Comparison of ENCODE assay signal across 14 mouse cellular contexts in the genomic region with DNA sequence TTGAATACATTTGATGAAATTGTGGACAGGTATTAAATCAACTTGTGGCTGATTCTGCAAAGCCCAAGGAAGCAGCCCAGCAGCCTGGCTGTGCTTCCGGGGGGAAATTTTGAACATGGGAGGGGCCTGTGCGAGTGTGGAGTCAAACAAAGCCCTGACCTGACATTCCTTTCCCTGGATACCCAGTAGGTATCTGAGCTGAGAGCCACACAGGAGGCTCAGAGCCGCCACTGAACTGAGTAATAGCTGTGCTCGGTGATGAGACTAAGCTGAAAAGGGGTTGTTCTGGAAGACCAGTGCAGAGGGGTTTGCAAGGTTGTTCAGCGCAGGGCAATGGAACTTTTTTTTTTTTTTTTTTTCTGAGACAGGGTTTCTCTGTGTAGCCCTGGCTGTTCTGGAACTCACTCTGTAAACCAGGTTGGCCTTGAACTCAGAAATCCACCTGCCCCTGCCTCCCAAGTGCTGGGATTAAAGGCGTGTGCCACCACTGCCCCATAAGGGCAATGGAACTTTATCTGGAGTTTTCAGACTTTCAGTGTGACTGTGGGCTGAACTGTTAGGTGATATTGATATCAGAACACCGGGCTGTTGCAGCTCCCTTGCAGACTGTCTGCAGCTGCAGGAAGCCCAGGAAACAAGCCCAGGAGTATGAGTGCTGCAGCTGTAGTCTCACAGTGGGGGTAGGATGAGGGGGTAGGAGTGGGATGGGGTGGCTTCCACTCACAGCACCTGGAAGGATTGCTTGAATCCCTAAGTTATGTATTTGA. TPM values are rescaled to one million over a fixed set of nuclear protein-coding genes. Genes with fewer than 3 reads are reported as not detected.
DNase-seq lines count a peak whose midpoint lies in the region; ATAC-seq and TF ChIP-seq lines count a peak whose summit lies in the region.
"Had no signal": no experiment of that assay in that cellular context is flagged by ENCODE, and none has a peak within 500 bp of the region (broad histone marks: within the 10 kb centered on the region; RNA-seq: fewer than 3 reads in every experiment).

No protein-coding gene starts in this region.

- H3K4me3 ChIP-seq in lung, embryonic 14.5 days (ENCODE audit: low read depth, low read length), result no peak overlapping the region
- H3K4me3 ChIP-seq in lung, adult 2 months (replicated peaks; ENCODE audit: extremely low read depth, low read depth, low read length), result no peak overlapping the region
- no peak overlapping the region for H3K4me3 ChIP-seq in liver, postnatal 0 days (ENCODE audit: low read depth, low read length)
- no peak overlapping the region for H3K4me3 ChIP-seq in stomach, embryonic 15.5 days (replicated peaks)
- H3K4me3 ChIP-seq: forebrain, embryonic 15.5 days; heart, embryonic 15.5 days; lung, embryonic 15.5 days had no signal

- no peak overlapping the region for H3K9ac ChIP-seq in lung, embryonic 14.5 days
- H3K9ac ChIP-seq in liver, postnatal 0 days (replicated peaks), result no peak overlapping the region
- H3K9ac ChIP-seq in stomach, embryonic 15.5 days, result no peak overlapping the region
- H3K9ac ChIP-seq: forebrain, embryonic 15.5 days; heart, embryonic 15.5 days; lung, embryonic 15.5 days had no signal

- no peak for TF ChIP-seq POLR2A in lung, adult 2 months (IDR thresholded peaks at IDR 0.05; ENCODE audit: borderline replicate concordance, extremely low read depth, low read depth, low read length)

- no peaks in the 10 kb centered on the region for H3K4me1 ChIP-seq in lung, embryonic 14.5 days (ENCODE audit: insufficient read depth)
- no peaks in the 10 kb centered on the region; the same call in 1 of the 2 replicates for H3K4me1 ChIP-seq in lung, adult 2 months (ENCODE audit: control insufficient read depth, insufficient read depth, low read length)
- peaks cover 2% of the 10 kb centered on the region; the same call in 1 of the 2 replicates for H3K4me1 ChIP-seq in liver, postnatal 0 days (ENCODE audit: insufficient read depth)
- H3K4me1 ChIP-seq in stomach, embryonic 15.5 days, result no peaks in the 10 kb centered on the region
- H3K4me1 ChIP-seq: forebrain, embryonic 15.5 days; heart, embryonic 15.5 days; lung, embryonic 15.5 days had no signal

- H3K36me3 ChIP-seq in lung, embryonic 14.5 days (ENCODE audit: insufficient read depth), result no peaks in the 10 kb centered on the region
- H3K36me3 ChIP-seq in liver, postnatal 0 days (replicated peaks; ENCODE audit: insufficient read depth, low read length), result no peaks in the 10 kb centered on the region
- no peaks in the 10 kb centered on the region for H3K36me3 ChIP-seq in stomach, embryonic 15.5 days
- H3K36me3 ChIP-seq: forebrain, embryonic 15.5 days; heart, embryonic 15.5 days; lung, embryonic 15.5 days had no signal

- peak; percentile 35; the same call in 1 of the 2 replicates for ATAC-seq in lung, embryonic 14.5 days (ENCODE audit: insufficient read depth)
- no peak for ATAC-seq in liver, postnatal 0 days
- peak; percentile 17; the same call in 1 of the 2 replicates for ATAC-seq in stomach, embryonic 15.5 days (ENCODE audit: insufficient read depth, low FRiP score, low read depth)
- ATAC-seq: forebrain, embryonic 15.5 days had no signal

- no peak for TF ChIP-seq EP300 in liver, postnatal 0 days (IDR thresholded peaks at IDR 0.05; ENCODE audit: low read depth)

- no peaks in the 10 kb centered on the region for H3K27me3 ChIP-seq in lung, embryonic 14.5 days (ENCODE audit: insufficient read depth, low read length)
- H3K27me3 ChIP-seq in liver, postnatal 0 days (ENCODE audit: insufficient read depth, low read length), result no peaks in the 10 kb centered on the region
- H3K27me3 ChIP-seq in stomach, embryonic 15.5 days (replicated peaks), result no peaks in the 10 kb centered on the region
- H3K27me3 ChIP-seq: CH12.LX; forebrain, embryonic 15.5 days; heart, embryonic 15.5 days; lung, embryonic 15.5 days had no signal

- TF ChIP-seq CTCF in lung, embryonic 14.5 days (IDR thresholded peaks at IDR 0.05; ENCODE audit: low read depth), result no peak
- no peak for TF ChIP-seq CTCF in lung, adult 2 months (IDR thresholded peaks at IDR 0.05; ENCODE audit: insufficient read depth, low read length)
- TF ChIP-seq CTCF in liver, postnatal 0 days (IDR thresholded peaks at IDR 0.05; ENCODE audit: low read depth), result no peak

- WGBS in lung, embryonic 14.5 days, result 32% methylated on average over 7 of the region's 7 CpGs
- 42% methylated on average over 7 of the region's 7 CpGs for WGBS in lung, adult 2 months
- 42% methylated on average over 7 of the region's 7 CpGs for WGBS in liver, postnatal 0 days (ENCODE audit: insufficient replicate concordance)
- WGBS in stomach, embryonic 15.5 days, result 49% methylated on average over 7 of the region's 7 CpGs

- H3K9me3 ChIP-seq in lung, embryonic 14.5 days (ENCODE audit: low read depth, low read length), result no peaks in the 10 kb centered on the region
- no peaks in the 10 kb centered on the region for H3K9me3 ChIP-seq in liver, postnatal 0 days (ENCODE audit: low read length)
- no peaks in the 10 kb centered on the region for H3K9me3 ChIP-seq in stomach, embryonic 15.5 days
- H3K9me3 ChIP-seq: forebrain, embryonic 15.5 days; heart, embryonic 15.5 days; lung, embryonic 15.5 days had no signal

- no peak overlapping the region for H3K4me2 ChIP-seq in lung, embryonic 14.5 days
- peak overlapping the region; percentile 4; the same call in 1 of the 2 replicates for H3K4me2 ChIP-seq in liver, postnatal 0 days (ENCODE audit: low read depth, low read length)
- H3K4me2 ChIP-seq in stomach, embryonic 15.5 days, result no peak overlapping the region
- H3K4me2 ChIP-seq: forebrain, embryonic 15.5 days; heart, embryonic 15.5 days; lung, embryonic 15.5 days had no signal

- peak; percentile 30 for DNase-seq in lung, embryonic 14.5 days
- DNase-seq in lung, adult 2 months, result no peak
- peak; percentile 37 for DNase-seq in embryo, embryonic 11 days
- no peak for DNase-seq in liver, postnatal 0 days
- DNase-seq in layer of hippocampus, postnatal 14 days (ENCODE audit: low spot score in 2 of 2), result no peak
- DNase-seq in retina, postnatal 1 day, result no peak
- DNase-seq: adrenal gland, postnatal 25 days; gastrocnemius, postnatal 25 days had no signal

- no peak overlapping the region for H3K27ac ChIP-seq in lung, embryonic 14.5 days (ENCODE audit: low read depth)
- peak overlapping the region; percentile 90 for H3K27ac ChIP-seq in liver, postnatal 0 days (ENCODE audit: low read depth)
- H3K27ac ChIP-seq in stomach, embryonic 15.5 days, result peak overlapping the region; percentile 40; the same call in 1 of the 2 replicates
- H3K27ac ChIP-seq: forebrain, embryonic 15.5 days; heart, embryonic 15.5 days; lung, embryonic 15.5 days had no signal

RNA-seq across cellular contexts. Expression of a gene that starts 25.2 kb away (rescaled TPM):
- not detected in 2 replicates for polyA plus RNA-seq in lung, embryonic 14.5 days (2014; fragmentation: Nextera tagmentation; extraction: Ambion mirVana)
- 0.34 TPM in 1 of 2 replicates, not detected in the other for polyA plus RNA-seq in lung, adult 2 months (2012; rRNA removed)
- not detected in 2 replicates for polyA plus RNA-seq in liver, postnatal 0 days (2015; fragmentation: Nextera tagmentation; extraction: Ambion mirVana)
- 0.81 and 1.3 TPM in 2 replicates for polyA plus RNA-seq in stomach, embryonic 15.5 days (2015; fragmentation: Nextera tagmentation; extraction: Ambion mirVana)
- not detected for total RNA-seq in layer of hippocampus, postnatal 14 days (2021)
- total RNA-seq: adrenal gland, postnatal 25 days; CH12.LX; gastrocnemius, postnatal 25 days had no signal
- polyA plus RNA-seq: forebrain, embryonic 15.5 days; heart, embryonic 15.5 days; lung, embryonic 15.5 days; spleen, adult 2 months had no signal

RNA-seq across cellular contexts. Expression of a gene that starts 33.1 kb away (rescaled TPM):
- polyA plus RNA-seq in lung, embryonic 14.5 days (2014; fragmentation: Nextera tagmentation; extraction: Ambion mirVana), result 1.2 and 1.6 TPM in 2 replicates
- polyA plus RNA-seq in lung, adult 2 months (2012; rRNA removed), result 12.8 and 14.4 TPM in 2 replicates
- polyA plus RNA-seq in liver, postnatal 0 days (2015; fragmentation: Nextera tagmentation; extraction: Ambion mirVana), result 1,492 and 1,631 TPM in 2 replicates
- polyA plus RNA-seq in stomach, embryonic 15.5 days (2015; fragmentation: Nextera tagmentation; extraction: Ambion mirVana), result 55.7 and 61.3 TPM in 2 replicates
- 10 to 100 TPM; 10.4 to 13.7 TPM for total RNA-seq in layer of hippocampus, postnatal 14 days (2021)
- total RNA-seq: CH12.LX had no signal

Comparison
In these comparisons a context has a peak if more than half of its experiments do, and no peak if none do; other contexts are left out.
1. DNase-seq: peak in lung, embryonic 14.5 days (single experiment) and embryo, embryonic 11 days (single experiment); none in lung, adult 2 months (single experiment), liver, postnatal 0 days (single experiment), layer of hippocampus, postnatal 14 days (0 of 2) and retina, postnatal 1 day (single experiment).
2. RNA of a gene that starts 33.1 kb away (polyA plus RNA-seq): 1,492 to 1,631 TPM in liver, postnatal 0 days; 55.7 to 61.3 TPM in stomach, embryonic 15.5 days, 12.8 to 14.4 TPM in lung, adult 2 months and 1.2 to 1.6 TPM in lung, embryonic 14.5 days; every median in the first group is over 10 times any median in the second.